Mouse (Mus musculus) thymus, postnatal 36 days (tissue): ENCODE results near the gene Ube2n.

Experiments used
- DNase-seq, 2 experiments: peaks; one replicate each; pipeline ENCODE4 v3.0.0; 2022; ENCODE audit warnings: mixed read lengths in 2 of 2

Gene Ube2n

GRCm38 (mm10) chr10:95514656-95515292 is at the start of gene Ube2n:
Ube2n (plus strand) TSS chr10:95515145.
- DNase-seq: peak; percentile 97 to 99

- no peak for DNase-seq
Observed at GRCm38 (mm10) chr10:95465485-95465896, 49.5 kb upstream of the Ube2n start.

GRCm38 (mm10) chr10:95468894-95469293 is 46.1 kb upstream of the Ube2n start:
- DNase-seq: no peak

GRCm38 (mm10) chr10:95471186-95471585 is 43.8 kb upstream of the Ube2n start:
- DNase-seq: no peak

- no peak for DNase-seq
Observed at GRCm38 (mm10) chr10:95471889-95472547, 42.9 kb upstream of the Ube2n start.

GRCm38 (mm10) chr10:95475923-95476322 is 39.0 kb upstream of the Ube2n start:
- DNase-seq: peak; percentile 76 to 79

- no peak for DNase-seq
Observed at GRCm38 (mm10) chr10:95477516-95477915, 37.4 kb upstream of the Ube2n start.

GRCm38 (mm10) chr10:95489653-95490052 is 25.3 kb upstream of the Ube2n start:
- peak; percentile 18 to 23 for DNase-seq

- DNase-seq: no peak
Observed at GRCm38 (mm10) chr10:95494268-95494667, 20.7 kb upstream of the Ube2n start.

GRCm38 (mm10) chr10:95501033-95501432 is 13.9 kb upstream of the Ube2n start:
- no peak for DNase-seq

- peak; percentile 74 to 79 for DNase-seq
Observed at GRCm38 (mm10) chr10:95501463-95502081, 13.4 kb upstream of the Ube2n start, which contains the start of gene Mrpl42. Mrpl42 (minus strand) TSS chr10:95501940.

- DNase-seq: no peak
Observed at GRCm38 (mm10) chr10:95503443-95504235, 11.3 kb upstream of the Ube2n start.

GRCm38 (mm10) chr10:95504341-95504740 is 10.6 kb upstream of the Ube2n start:
- DNase-seq: no peak

GRCm38 (mm10) chr10:95508126-95508525 is 6.8 kb upstream of the Ube2n start:
- DNase-seq: no peak

GRCm38 (mm10) chr10:95508793-95509192 is 6.2 kb upstream of the Ube2n start:
- no peak for DNase-seq

GRCm38 (mm10) chr10:95509263-95509662 is 5.7 kb upstream of the Ube2n start:
- DNase-seq: no peak

GRCm38 (mm10) chr10:95512635-95513034 is 2.3 kb upstream of the Ube2n start:
- DNase-seq: no peak

- DNase-seq: peak in 1 of 2 experiments; percentile 25
Observed at GRCm38 (mm10) chr10:95513768-95514556, 983 bp upstream of the Ube2n start.

- DNase-seq: no peak
Observed at GRCm38 (mm10) chr10:95515293-95515931, 467 bp downstream of the Ube2n start.

- DNase-seq: no peak
Observed at GRCm38 (mm10) chr10:95517656-95518055, 2.7 kb downstream of the Ube2n start.

- no peak for DNase-seq
Observed at GRCm38 (mm10) chr10:95525037-95525675, 10.2 kb downstream of the Ube2n start.
